Mouse (Mus musculus) CH12.LX (cell line): ENCODE data around the gene I830077J02Rik.

Experiments used
- CTCF ChIP-seq, 2 experiments: IDR thresholded peaks in 1 of 2; conservative IDR thresholded peaks in 1 of 2; 2 replicates each; pipeline ENCODE4 v1.5.1; 2011 to 2012; ENCODE audit warnings: low read depth in 2 of 2, low read length in 2 of 2, improper control_type of control experiment in 1 of 2, inconsistent platforms in 1 of 2, mild to moderate bottlenecking in 1 of 2, moderate library complexity in 1 of 2
- ELF1 ChIP-seq: IDR thresholded peaks from 2 replicates; pipeline ENCODE4 v1.6.1; 2014; ENCODE audit warnings: low read depth, mild to moderate bottlenecking, inconsistent platforms, low read length, improper control_type of control experiment
- EP300 ChIP-seq: IDR thresholded peaks from 2 replicates; pipeline ENCODE4 v1.6.1; 2011; ENCODE audit warnings: low read length, improper control_type of control experiment
- ETS1 ChIP-seq: conservative IDR thresholded peaks from 2 replicates; pipeline ENCODE4 v1.6.1; 2012; ENCODE audit warnings: low read depth, mild to moderate bottlenecking, inconsistent platforms, low read length, improper control_type of control experiment, moderate library complexity
- MAX ChIP-seq: IDR thresholded peaks from 2 replicates; pipeline ENCODE4 v1.6.1; 2011; ENCODE audit warnings: low read length, improper control_type of control experiment
- POLR2A ChIP-seq: IDR thresholded peaks from 2 replicates; pipeline ENCODE4 v1.6.1; 2011; ENCODE audit warnings: low read depth, mild to moderate bottlenecking, improper control_type of control experiment, low read length
- UBTF ChIP-seq: IDR thresholded peaks from 2 replicates; pipeline ENCODE4 v1.6.1; 2012; ENCODE audit warnings: low read depth, mild to moderate bottlenecking, inconsistent platforms, low read length, improper control_type of control experiment, moderate library complexity
- ZKSCAN1 ChIP-seq: IDR thresholded peaks from 2 replicates; pipeline ENCODE4 v1.6.1; 2012; ENCODE audit warnings: low read depth, inconsistent platforms, low read length, improper control_type of control experiment, borderline replicate concordance

- TF ChIP-seq MAX: no peak
- no peak for TF ChIP-seq UBTF
- TF ChIP-seq CTCF (conservative IDR thresholded peaks at IDR 0.05 in 1 of 2, IDR thresholded peaks at IDR 0.05 in 1 of 2; ENCODE audit: low read depth in 2 of 2, low read length in 2 of 2): no peak
- TF ChIP-seq ELF1: no peak
- TF ChIP-seq POLR2A: no peak
- no peak for TF ChIP-seq EP300
- TF ChIP-seq ZKSCAN1: no peak
- TF ChIP-seq ETS1: no peak
Observed at GRCm38 (mm10) chr3:105915281-105915680, 17.2 kb downstream of the I830077J02Rik start.
